Mouse (Mus musculus): ENCODE data around the gene Cenpx. TPM values are rescaled to one million over a fixed set of nuclear protein-coding genes. Genes with fewer than 3 reads are reported as not detected.
A peak's percentile ranks its signal among the peaks of the same experiment; 100 is the strongest.
"Not testable (repeated sequence)": the region's sequence is repeated elsewhere in the genome, so short reads cannot be mapped to it uniquely, and the experiment has no call there.

Gene Cenpx
- polyA plus RNA-seq, 1 experiment from 2014 or later, result 191 TPM

DNA sequence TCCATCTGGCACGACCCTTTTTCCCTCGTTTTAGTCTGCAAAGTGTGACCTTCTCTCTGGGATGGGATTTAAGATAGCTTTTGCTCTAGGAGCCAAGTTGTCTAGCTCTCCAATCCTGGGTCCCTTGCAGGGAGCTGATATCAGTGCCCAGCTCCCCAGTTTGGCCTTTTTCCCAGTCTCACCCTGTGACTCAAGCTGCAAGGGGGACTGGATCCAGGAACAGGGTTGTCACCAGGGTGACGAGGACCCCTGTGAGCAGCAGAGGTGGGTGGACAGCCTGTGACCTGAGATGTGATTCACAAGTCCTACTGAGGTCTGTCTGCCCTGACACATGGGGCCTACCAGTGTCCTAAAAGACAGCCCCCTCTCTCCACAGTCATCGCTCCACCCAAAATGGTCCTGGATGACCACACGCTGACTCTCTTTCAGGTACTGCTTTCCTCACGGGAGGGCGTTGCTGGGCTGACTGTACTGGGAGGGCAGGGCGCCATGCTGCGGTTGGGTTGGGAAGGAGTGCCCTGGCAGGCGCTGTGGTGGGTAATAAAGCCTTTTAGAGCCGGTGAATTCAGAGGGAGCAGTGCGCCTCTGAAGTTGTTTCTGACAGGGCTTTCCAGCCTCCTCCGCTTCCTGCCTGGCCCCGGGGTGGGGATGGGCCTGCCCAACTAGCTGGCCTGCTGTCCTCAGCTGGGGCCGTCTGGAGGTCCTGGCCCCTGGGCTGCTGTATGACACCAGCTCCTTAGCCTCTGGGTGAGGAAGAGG is 9.7 kb downstream of the Cenpx start:
- no peak for DNase-seq (ENCODE audit: low spot score)

DNA sequence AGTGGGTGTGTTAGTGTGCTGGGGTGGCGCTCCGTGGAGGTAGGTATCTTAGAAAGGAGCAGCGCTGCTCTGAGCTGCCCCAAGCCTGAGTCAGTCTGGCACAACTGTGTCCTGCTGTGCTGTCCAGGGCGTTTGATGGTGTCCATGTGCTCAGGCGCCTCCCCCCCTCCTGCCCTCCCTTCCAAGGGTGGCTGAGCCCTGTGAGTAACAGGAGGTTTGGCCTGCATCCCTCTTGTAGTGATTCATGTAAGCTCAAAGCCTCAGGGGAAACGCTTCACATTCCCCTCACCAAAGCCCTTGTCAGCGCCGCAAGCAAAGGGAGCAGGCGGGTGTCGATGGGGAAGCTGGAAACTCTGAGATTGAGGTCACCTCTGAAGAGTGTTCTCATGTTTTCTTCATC is 15.8 kb downstream of the Cenpx start:
- DNase-seq (ENCODE audit: low spot score), result no peak

DNA sequence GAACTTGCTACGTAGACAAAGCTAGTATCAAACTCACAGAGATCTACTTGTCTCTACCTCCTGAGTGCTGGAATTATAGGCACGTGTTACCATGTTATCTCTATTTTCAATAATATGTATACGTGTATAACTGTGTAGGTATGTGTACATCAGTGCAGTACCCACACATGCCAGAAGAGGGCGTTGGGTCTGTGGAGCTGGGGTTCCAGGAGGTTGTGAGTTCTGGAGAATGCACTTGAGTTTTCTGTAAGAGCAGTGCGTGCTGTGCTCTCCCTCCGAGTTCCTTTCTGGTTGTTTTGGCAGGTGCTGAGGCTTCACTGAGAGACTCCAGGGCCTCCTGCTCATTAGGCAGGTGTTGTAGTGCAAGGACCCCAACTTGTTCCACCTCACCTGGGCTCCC is 17.0 kb downstream of the Cenpx start:
- DNase-seq (ENCODE audit: low spot score), result no peak

DNA sequence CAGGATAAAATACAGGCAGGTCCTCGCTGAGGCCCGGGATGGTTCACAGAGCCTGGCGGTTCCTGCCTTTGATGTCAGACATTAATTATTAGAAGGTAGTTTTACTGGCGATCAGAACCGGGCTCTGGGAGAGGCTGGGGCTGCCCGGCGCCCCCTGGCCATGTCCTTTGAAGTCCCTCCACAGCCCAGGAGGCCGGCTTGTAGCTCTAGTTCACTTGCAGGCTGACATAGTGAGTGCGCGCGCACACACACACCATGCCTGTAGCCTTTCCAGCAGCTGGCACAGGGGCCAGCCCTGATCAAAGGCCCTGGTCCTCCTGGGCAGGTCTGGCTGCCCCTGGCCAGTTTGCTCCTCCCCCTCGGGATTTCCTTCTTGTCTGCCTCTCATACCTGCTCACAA is 17.9 kb downstream of the Cenpx start:
- no peak for DNase-seq (ENCODE audit: low spot score)

DNA sequence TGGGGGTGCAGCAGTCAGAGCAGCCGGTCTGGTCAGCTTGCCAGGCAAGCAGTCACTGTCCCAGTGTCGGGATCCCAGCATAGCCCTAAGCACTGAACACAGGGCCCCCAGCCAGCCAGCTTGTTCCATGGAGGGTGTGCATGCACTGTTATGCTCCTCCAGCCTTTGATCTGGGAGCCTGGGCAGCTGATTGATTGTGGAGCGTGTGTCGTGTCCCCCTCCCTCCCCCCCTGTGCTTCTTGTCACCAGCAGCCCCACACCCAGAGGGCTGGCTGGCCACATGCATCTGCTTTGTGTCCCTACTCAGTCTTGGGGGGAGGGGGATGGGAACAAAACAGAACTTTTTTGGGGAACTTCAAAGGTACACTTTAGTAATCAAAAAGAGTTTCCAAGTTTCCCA is 18.4 kb downstream of the Cenpx start:
- DNase-seq (ENCODE audit: low spot score), result no peak

DNA sequence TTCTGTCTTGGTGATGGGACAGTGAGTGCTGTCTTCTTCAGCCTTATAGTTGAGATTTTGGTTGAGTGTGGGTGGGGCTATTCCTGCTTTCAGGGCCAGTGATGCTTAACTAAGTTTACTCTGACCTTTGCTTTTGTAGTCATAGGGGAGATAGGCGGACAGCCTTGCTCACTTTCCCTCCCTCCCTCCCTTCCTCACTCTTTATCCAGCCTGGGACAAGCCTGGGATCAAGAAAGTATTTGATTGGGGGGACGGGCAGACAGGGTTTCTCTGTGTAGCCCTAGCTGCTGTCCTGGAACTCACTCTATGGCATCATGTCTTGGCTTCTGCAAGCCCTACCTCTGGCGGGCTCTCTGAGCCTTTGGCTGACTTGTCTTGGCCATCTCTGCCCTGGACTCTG is 20.1 kb downstream of the Cenpx start:
- no peak for DNase-seq (ENCODE audit: low spot score)

DNA sequence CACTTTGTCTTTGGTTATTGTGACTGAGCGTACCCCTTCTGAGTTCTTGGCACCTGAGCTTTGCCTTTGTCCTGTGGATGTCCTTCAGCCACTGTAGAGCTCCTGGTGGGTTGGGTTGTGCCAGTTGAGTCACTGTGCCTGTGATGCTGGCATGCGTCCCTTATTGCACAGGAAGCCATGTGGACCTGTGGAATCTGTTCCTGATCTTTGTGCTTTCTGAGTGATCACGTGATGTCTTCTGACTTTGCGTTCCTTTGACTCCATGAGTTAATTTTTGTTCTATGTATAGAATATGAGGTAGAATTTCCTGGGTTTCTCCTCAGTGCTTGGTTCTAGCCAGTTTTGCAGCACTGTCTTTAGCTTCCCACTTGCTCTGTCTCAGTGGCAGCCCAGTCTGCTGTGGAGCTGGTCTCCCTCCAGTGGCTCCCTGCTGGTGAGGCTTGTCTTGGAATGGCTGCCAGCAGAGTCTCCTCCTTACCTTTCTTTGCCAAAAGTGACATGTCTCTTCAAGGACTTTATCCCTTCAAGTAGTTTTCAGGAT is 21.0 kb downstream of the Cenpx start:
- DNase-seq (ENCODE audit: low spot score), result no peak

DNA sequence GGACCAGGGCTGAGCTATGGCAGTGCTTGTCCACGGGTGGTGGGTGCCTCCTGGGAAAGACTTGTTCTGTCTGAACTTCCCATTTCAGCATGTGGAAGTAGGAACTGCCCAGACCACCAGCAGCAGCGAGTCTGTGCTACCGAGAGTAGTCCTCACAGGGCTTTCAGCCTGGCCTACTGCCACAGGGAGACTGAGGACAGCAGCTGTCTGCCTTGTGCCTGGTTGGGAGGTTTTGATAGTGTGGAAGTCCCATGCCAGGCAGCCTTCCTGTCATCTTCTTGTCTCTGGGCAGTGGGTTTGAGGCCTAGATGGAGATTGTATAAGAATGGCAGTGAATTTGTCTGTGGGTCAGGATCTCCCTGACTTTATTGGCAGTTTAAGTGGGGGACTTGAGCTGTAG is 24.2 kb downstream of the Cenpx start:
- DNase-seq (ENCODE audit: low spot score), result no peak

DNA sequence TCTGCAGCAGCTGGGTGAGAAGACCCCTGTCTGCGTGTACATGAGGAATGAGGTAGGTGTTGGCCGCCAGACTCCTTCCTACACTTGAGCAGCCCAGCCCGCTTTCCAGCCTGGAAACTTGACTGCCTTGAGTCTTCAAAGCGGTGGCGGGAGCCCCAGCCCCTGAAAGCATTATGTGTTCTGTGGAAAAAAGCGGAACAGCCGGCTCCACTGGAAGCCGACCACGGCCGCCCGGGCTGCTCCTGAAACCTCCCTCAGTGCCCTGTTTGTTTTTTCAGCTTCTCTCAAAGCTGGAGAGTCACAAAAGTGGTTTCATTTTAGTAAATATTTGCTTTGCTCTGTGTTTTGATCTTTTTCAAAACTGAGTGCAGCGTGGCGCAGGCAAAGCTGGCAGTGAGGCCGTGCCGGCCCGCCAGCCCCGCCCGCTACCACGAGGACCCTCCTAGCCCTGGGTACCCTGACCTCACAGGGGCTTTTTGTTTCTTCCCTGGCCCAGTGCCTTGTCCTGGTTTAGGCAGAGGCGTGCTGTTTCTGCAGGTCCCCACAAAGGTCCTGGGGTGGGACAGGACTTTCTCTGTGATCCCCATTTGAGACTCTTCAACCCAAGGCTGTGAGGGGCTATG is 26.8 kb downstream of the Cenpx start:
- DNase-seq (ENCODE audit: low spot score), result no peak

DNA sequence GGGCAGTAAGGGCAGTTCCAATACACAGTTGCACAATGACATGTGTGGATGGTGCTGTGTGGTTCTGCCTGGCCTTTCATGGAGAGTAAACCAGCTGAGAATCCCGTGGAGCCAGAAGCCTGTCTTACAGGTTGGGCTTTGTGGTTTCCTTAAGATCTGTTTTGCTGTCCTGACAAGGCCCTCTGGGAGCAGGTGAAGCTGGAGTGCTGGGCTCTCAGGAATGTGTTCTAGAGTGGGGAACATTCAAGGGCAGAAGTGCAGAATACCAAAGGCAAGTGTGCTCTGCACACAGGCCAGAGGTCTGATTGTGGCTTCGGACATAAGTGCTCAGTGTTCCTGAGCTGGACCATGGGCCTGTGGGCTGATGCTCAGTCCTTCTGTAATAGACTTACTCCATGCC is 28.9 kb downstream of the Cenpx start:
- no peak for DNase-seq (ENCODE audit: low spot score)

DNA sequence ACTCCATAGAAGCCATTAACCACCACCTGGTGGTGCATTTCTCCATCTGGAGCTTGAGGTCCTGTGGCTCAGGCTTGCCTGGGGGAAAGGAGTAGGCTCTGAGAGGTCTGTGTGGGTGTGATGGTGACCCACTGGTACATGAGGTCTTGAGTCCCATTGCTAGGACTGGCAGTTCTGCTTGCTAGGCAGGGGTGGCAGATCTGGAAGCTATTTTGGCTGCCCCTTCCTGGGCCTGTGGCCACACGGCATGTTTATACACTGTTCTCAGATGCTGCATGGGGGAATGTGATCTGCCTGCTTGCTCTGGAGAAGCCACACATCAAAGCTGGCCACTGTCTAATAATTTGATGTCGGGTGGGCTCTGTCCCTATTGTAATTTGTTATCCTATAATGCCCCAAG is 29.5 kb downstream of the Cenpx start:
- DNase-seq (ENCODE audit: low spot score), result no peak

DNA sequence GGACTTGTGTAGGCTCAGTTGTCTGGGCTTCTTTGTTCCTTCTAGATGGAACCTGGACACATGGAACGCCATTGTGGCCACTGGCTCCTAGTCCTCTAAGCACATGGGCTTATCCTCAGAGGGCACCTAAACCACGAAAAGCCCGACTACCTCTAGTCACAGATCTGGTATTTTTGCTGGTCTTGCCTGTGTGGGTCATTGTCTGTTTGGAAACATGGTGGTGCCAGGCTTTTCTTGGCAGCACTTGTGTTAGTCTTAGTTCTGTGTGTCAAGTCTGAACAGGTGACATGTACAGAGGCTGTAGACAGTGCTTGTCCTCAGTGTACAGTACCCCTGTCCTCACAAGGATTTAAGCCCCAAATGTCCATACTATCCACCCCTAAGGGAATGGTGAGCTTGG is 30.0 kb downstream of the Cenpx start:
- no peak for DNase-seq (ENCODE audit: low spot score)

DNA sequence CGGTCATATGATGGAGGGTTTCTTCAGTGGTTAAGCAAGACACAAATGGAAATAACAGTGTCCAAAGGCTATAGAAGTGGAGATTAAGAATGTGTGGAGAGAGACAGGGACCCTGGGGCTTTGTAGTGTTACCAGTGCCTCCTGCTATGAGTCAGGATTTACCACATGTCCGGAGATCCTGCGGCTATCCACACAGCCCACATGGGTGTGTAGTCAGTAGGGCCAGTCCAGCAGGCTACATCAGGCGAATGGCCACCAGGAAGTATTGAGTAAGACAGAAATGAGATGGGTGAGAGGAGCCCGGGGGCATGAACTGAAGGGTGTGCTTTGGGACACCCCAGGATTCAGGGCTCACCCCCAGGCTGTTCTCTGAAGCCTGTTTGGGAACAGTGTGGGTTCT is 30.9 kb downstream of the Cenpx start:
- no peak for DNase-seq (ENCODE audit: low spot score)

DNA sequence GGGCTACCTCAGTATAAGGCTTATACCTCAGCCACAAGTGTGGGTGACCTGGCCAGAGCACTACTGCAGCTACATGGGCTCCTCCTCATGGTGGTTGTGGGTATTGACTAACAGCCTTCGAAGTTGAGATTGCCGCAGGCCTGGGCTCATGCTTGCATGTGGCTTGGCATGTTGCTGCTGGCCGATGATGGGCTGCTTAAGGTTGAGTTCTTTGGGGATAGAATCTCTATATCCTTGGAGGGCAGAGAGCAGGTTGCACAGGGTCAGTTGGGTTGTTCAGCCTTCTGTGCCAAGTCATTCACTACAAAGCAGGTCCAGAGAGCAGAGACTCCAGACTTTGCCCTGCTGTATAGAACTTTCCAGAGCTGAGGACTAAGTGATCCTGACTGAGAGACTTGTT is 33.6 kb downstream of the Cenpx start:
- DNase-seq (ENCODE audit: low spot score), result no peak

DNA sequence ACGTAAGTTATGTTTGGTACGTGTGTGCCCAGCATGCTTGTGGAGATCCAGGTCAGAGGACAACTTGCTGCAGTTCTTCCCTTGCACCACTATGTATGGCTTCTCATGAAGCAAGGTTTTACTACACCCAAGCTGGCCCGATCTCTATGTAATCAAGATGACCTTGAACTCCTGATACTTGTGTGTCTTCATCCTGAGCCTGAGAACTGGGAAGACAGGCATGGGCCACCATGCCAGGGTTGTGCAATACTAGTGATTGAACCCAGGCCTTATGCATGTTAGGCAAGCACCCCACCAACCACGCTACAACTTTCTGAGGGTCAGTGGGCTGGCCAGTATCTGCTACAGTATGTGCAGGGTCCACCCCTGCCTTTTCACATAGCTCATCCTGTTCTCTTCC is 36.6 kb downstream of the Cenpx start:
- DNase-seq (ENCODE audit: low spot score), result no peak

DNA sequence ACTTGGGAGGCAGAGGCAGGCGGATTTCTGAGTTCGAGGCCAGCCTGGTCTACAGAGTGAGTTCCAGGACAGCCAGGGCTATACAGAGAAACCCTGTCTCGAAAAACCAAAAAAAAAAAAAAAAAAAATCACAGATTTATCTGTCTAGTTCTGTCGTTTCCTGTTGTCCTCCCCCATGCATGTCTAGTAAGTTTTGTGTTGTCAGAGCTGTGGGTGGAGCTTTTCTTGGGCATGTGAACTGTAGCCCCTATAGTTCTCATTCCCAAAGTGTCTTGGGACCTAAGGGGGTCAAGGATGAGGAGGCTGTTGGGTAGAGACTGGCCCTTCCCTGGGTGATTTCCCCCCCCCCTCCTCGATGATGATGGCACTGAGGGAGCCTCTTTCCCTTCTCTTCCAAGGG is 37.7 kb downstream of the Cenpx start:
- not testable (repeated sequence) for DNase-seq (ENCODE audit: low spot score)

DNA sequence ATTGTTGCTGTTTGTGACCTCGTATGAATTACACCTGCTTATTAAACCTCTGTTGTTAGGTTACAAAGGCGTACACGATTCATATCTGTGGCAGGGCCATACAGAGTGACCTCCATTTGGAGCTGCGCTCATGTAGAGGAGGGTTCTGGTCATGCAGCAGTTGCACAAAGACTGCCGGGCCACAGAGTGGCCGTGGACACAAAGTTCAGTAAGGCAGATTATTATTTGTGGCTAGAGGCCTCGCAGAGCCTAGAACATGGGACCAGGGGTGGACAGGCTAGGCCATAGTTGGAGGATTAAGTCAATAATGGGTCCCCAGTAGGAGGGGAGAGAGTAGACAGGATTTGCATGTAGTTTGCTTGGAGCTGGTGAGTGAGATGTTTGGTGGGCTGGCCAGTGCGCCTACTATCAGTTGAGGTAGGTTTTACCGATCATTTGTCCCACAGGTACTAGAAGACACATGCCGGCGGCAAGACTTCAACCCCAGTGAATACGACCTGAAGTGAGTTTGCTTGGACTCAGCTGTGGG is 39.9 kb downstream of the Cenpx start:
- DNase-seq (ENCODE audit: low spot score), result no peak

DNA sequence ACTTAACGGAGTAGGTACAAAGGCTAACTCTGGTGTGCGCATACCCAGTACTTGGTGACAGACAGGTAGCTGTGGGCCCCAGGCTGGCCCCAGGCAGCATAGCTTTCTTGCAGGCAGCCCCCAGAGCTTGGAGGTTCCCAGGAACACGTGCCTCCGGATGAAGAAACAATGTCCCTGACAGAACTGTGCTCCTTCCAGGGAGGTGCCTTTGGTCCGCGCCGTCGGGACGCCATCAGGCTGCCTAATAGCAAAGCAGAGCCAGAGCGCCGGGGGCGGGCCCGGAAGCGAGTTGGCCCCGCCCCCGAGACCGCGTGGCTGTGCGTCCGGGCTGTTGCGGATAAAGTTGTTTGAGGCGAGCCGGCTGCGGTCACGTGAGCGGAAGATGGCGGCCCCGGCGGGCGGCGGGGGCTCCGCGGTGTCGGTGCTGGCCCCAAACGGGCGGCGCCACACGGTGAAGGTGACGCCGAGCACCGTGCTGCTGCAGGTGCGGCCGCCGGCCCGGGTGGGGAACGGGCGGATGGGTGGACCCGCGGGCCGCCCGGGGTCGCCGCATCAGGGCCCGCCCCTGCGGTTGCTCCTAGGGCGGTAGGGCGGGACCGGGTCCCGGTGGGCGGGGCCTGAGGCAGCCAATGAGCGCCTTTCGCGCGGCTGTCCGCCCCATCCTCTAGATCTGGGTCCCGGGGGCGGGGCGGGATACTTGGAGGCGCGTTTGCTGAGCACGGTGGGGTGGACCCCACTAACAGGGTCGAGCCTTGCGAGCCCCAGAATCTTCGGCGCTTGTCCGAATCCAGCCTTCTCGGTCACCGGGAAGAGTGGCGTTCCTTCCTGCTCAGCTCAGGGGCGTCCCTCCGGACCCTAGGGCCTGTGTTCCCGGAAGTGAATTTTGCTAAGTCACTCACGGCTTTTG is 40.6 kb downstream of the Cenpx start, which contains the start of gene Aspscr1:
Gene Aspscr1 (plus strand): TSS at position 287 of the 907 bp plus-strand sequence.
- peak; percentile 96 for DNase-seq (ENCODE audit: low spot score)

DNA sequence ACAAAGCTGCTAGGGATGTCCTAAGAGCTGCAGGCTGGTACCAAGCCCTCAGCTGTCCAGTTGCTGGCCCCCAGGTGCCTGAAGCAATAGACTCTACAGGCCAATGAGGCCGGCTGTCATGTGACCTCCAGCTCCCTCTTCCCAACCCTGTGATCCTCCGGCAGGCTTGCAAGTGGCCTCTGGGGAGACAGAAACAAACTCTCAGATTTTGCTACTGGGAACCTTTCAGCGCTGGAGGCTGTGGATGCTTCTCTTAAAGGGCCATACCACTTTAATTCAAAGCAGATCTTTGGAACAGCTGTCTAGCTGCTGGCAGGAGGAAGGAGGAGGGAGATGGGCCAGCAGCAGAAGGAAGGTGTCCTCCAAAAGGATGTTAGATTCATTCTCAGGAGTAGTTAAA is 46.9 kb downstream of the Cenpx start:
- DNase-seq (ENCODE audit: low spot score), result no peak

DNA sequence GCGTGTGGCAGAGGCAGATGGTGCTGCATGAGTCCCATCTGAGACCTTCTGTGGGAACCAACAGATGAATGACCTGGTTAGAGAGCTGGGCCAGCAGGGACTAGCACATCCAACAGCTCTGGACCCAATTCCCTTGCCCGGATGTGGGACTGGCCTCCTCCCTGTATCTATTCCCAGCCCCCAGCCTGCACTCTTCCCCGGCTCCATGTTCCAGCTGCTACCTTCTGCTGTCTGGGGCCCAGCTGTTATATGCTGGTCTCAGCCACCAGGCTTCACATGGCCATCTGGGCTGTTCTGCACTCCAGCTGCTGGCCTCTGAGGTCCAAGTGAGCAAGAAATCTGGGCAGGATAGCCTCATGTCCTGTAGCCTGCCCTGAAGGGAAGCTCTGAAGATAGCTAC is 48.1 kb downstream of the Cenpx start:
- no peak for DNase-seq (ENCODE audit: low spot score)

DNA sequence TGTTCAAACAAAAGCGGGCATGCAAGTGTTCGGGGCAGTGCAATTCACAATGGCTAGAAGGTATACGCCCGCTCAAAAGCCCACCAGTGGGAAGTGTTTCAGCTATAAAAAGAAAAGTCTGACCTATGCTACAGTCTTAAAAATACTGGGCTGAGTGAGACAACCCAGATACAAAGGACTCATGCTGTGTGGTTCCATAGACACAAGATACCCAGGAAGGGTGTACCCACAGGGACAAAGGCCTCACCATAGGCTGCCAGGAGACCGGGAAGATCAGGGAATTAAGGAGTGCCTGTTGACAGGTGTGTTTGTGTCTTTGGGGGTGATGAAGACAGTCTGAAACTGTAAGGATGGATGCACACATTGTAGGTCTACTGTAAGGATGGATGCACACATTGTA is 49.8 kb downstream of the Cenpx start:
- no peak for DNase-seq (ENCODE audit: low spot score)

DNA sequence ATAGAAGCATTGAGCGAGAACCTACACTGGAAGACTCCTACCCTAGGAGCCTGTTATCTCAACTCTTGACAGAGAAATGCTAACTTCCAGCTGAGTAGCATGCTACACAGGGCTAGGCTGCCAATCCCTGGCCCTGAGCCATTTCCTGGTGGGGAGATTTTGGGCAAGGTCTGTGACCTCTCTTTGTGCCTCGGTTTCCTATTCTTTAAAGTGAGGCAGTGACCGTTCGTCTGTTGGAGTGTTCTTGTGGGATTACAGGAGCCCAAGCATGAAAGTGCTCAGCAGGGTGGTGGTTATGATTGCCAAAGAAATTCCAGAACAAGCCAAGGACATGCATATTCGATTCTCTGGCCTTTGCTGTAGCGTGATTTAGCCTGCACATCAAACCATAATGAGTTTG is 50.8 kb downstream of the Cenpx start:
- no peak for DNase-seq (ENCODE audit: low spot score)

All from thymus, postnatal 0 days (tissue).